Mouse (Mus musculus) olfactory bulb, adult 2 months (tissue): ENCODE measurements around the gene Styx.

ENCODE experiments used
- CTCF ChIP-seq: fragments of 200-500 bp; IDR thresholded peaks from 2 replicates; pipeline ENCODE4 v1.5.1; 2012; ENCODE audit warnings: low read depth, mild to moderate bottlenecking, low read length, moderate library complexity; ENCODE audit not compliant: insufficient read depth
- POLR2A ChIP-seq: fragments of 200-500 bp; IDR thresholded peaks from 2 replicates; pipeline ENCODE4 v1.6.1; 2012; ENCODE audit warnings: mild to moderate bottlenecking, low read depth, low read length, moderate library complexity; ENCODE audit not compliant: insufficient read depth

DNA sequence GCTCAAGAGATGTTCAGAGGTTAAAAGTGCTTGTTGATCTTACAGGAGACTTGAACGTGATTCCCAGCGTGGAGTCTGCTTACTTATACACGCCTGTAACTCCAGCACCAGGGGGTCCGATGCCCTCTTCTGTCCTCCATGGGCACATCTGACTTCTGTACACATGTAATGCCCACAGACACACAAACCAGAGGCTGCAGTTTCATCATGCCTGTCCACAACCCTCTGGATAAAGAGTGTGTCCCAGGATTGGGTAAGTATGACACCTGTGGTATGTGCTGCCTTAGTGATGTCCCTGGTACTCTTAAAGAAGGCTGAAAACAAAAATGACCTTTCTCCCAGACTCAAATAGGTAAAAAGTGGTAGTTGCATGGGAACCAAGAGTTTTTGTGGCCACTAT, 68.4 kb downstream of the Styx start:
- no peak for TF ChIP-seq POLR2A
- no peak for TF ChIP-seq CTCF
